Mouse (Mus musculus) midbrain, postnatal 0 days (tissue): ENCODE results near the gene Asic1. TPM values are rescaled to one million over a fixed set of nuclear protein-coding genes. Genes with fewer than 3 reads are reported as not detected.
"Not testable (repeated sequence)": the region's sequence is repeated elsewhere in the genome, so short reads cannot be mapped to it uniquely, and the experiment has no call there.

Source experiments
- ATAC-seq: fragments of 200-750 bp; cut with Nextera tagmentation; 2 replicates; pipeline ENCODE4 v1.8.0; 2017; ENCODE audit warnings: moderate number of reproducible peaks, mild to moderate bottlenecking, moderate TSS enrichment, moderate library complexity; ENCODE audit not compliant: low FRiP score
- DNase-seq: peaks from one replicate; pipeline ENCODE4 v3.0.0-alpha.2; 2015; ENCODE audit warnings: low spot score
- H3K27ac ChIP-seq: fragments of 300-500 bp; sonication (generic); 2 replicates; pipeline ENCODE4 v1.5.1; 2014; ENCODE audit warnings: low read depth, mild to moderate bottlenecking, low read length, mixed read lengths
- H3K27me3 ChIP-seq: fragments of 300-500 bp; sonication (generic); 2 replicates; pipeline ENCODE4 v1.6.1; 2014; ENCODE audit warnings: low read length, control low read depth, mixed read lengths; ENCODE audit not compliant: insufficient read depth
- H3K36me3 ChIP-seq: fragments of 300-500 bp; sonication (generic); 2 replicates; pipeline ENCODE4 v1.6.1; 2014; ENCODE audit warnings: low read length, control low read depth, mixed read lengths; ENCODE audit not compliant: insufficient read depth
- H3K4me1 ChIP-seq: fragments of 300-500 bp; sonication (generic); 2 replicates; pipeline ENCODE4 v1.6.1; 2014; ENCODE audit warnings: mild to moderate bottlenecking, control low read depth, antibody characterized with exemption, low read length, mixed read lengths; ENCODE audit not compliant: insufficient read depth
- H3K4me2 ChIP-seq: fragments of 300-500 bp; sonication (generic); 2 replicates; pipeline ENCODE4 v1.6.1; 2014; ENCODE audit warnings: low read depth, mild to moderate bottlenecking, low read length, mixed read lengths; ENCODE audit not compliant: poor library complexity, severe bottlenecking
- H3K4me3 ChIP-seq: fragments of 300-500 bp; sonication (generic); 2 replicates; pipeline ENCODE4 v1.5.1; 2014; ENCODE audit warnings: low read depth, mild to moderate bottlenecking, low read length, moderate library complexity
- H3K9ac ChIP-seq: fragments of 300-500 bp; sonication (generic); replicated peaks from 2 replicates; pipeline ENCODE4 v1.6.1; 2014; ENCODE audit warnings: mild to moderate bottlenecking, low read length, moderate library complexity, mixed read lengths; ENCODE audit not compliant: poor library complexity, severe bottlenecking
- H3K9me3 ChIP-seq: fragments of 300-500 bp; sonication (generic); 2 replicates; pipeline ENCODE4 v1.6.1; 2016; ENCODE audit warnings: low read length, control low read depth
- CTCF ChIP-seq: IDR thresholded peaks from 2 replicates; pipeline ENCODE4 v1.5.1; 2016; ENCODE audit warnings: antibody characterized with exemption, mild to moderate bottlenecking
- WGBS: fragments of 180-500 bp; shearing (Covaris S2); extraction: QIAGEN DNeasy Blood & Tissue Kit; methylation state at CpG from one replicate; pipeline ENCODE4 v1.1.7; 2014; 5-methylcytosine and 5-hydroxymethylcytosine counted together
- polyA plus RNA-seq: library from polyadenylated mRNA; unstranded; fragments of >200 nt; fragmentation: Nextera tagmentation; extraction: Ambion mirVana; gene quantifications from 2 replicates; pipeline ENCODE4 v1.2.1, GENCODE M21; 2015
- total RNA-seq: library from RNA; depleted of rRNA; stranded (reverse); fragments of >200 nt; gene quantifications from 2 replicates; pipeline ENCODE4 v1.2.3, GENCODE M21; 2014

The Asic1 gene
- total and polyA plus RNA-seq, 2 experiments from 2014 or later, result 42.1 to 150 TPM

DNA sequence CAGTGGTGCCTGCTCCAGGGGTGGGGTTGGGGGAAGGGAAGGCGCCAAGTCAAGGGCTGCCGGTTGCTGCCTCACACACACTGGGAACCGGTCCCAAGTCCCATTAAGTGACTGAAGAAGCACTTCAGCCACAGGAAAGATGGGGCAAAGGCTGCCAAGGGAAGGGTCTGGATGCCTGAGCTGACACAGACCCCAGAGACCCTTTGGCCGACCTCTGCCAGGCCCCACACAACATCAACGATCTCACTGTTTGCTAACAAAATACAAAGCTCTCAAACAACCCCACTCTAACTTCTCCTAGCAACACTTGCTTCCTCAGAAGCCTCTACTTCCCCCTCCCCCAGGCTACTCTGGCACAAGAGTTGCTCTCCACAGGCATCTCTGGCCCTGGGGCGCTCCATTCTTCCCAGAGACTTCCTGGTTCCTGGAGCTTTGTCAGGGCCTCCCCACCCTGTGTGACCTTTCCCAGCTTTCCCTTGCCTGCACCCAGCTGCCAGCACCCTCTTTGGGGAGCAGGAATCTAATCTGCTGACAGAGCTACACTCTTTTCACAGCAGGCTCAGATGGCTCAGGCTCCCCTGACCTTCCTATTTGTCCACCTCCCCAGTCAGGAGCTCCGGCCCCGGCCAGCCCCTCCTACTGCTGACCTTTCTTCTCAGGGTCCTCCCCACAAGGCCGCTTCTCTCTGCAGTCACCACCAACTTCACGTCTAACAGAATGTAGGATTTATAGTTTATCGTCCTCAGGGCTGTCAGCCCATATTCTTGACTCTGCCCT lies 53.5 kb downstream of the Asic1 start:
- H3K4me1 ChIP-seq, result peaks cover 3% of the 10 kb centered on the region
- H3K36me3 ChIP-seq, result peaks cover 14% of the 10 kb centered on the region; the same call in 1 of the 2 replicates
- peak overlapping the region; percentile 87 for H3K4me2 ChIP-seq
- no peaks in the 10 kb centered on the region for H3K9me3 ChIP-seq
- TF ChIP-seq CTCF, result no peak
- H3K27me3 ChIP-seq, result no peaks in the 10 kb centered on the region
- H3K4me3 ChIP-seq, result no peak overlapping the region
- H3K9ac ChIP-seq, result no peak overlapping the region
- WGBS, result 21% methylated on average over 11 of the region's 11 CpGs
- DNase-seq (peak; percentile 51), ATAC-seq (no peak)
- H3K27ac ChIP-seq, result peak overlapping the region; percentile 62

DNA sequence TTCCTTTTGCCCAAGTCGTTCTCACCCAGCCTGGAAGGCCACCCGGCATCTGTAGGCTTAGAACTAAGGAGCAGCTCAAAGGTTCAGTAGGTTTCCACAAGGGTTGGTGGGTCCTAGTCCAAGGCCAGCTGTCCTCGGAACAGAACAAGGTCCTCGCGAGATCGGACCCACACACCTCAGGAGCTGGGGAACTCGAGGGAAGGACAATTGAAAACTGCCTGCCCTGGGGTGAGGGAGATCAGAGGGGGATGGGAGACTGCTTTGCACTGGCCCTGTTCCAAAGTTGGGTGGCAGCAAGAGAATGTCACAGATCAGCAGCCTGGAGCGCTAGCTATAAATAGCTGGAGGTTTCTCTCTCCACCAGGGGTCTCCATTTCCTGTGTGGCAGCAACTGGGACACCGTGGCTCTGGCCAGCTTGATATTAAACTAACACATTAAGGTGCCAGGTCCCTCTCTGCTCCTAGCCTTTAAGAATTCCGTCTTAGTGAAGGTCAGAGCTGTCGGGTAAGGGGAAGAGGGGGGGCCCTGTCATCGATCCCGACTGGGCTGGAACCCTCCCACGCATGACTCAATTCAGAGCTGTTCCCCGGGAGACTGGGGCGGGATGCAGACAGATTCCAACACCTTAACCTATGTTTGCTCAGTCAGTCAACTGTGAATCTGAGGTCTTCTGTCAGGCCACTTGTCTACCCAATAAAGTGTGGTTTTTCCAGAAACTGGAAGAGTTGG lies 54.3 kb downstream of the Asic1 start:
- H3K4me3 ChIP-seq, result peak overlapping the region; percentile 92
- peaks cover 3% of the 10 kb centered on the region for H3K4me1 ChIP-seq
- peak overlapping the region; percentile 48 for H3K9ac ChIP-seq
- 7% methylated on average over 16 of the region's 16 CpGs for WGBS
- H3K4me2 ChIP-seq, result peak overlapping the region; percentile 87
- DNase-seq (peak; percentile 86), ATAC-seq (peak; percentile 17; the same call in 1 of the 2 replicates)
- H3K36me3 ChIP-seq, result peaks cover 14% of the 10 kb centered on the region; the same call in 1 of the 2 replicates
- TF ChIP-seq CTCF, result peak; percentile 82
- H3K27me3 ChIP-seq, result no peaks in the 10 kb centered on the region
- H3K27ac ChIP-seq, result peak overlapping the region; percentile 62
- no peaks in the 10 kb centered on the region for H3K9me3 ChIP-seq

GRCm38 (mm10) chr15:99725341-99726155 lies 55.4 kb downstream of the Asic1 start, which contains the start of gene Cox14:
Gene Cox14, plus strand, starts transcription at chr15:99725618.
- Histone ChIP-seq H3K36me3 (peaks cover 11% of the 10 kb centered on the region; the same call in 1 of the 2 replicates), H3K4me3 (peak within 1 kb of the TSS; percentile 92), H3K4me2 (peak within 1 kb of the TSS; percentile 87), H3K27ac (peak within 1 kb of the TSS; percentile 89), H3K27me3 (no peaks in the 10 kb centered on the region), H3K4me1 (peaks cover 3% of the 10 kb centered on the region), H3K9me3 (no peaks in the 10 kb centered on the region), H3K9ac (peak within 1 kb of the TSS; percentile 93)
- WGBS, result under 1% methylated on average over 55 of the region's 68 CpGs
- ATAC-seq (peak; percentile 94), DNase-seq (peak; percentile 100)
- peak; percentile 97 for TF ChIP-seq CTCF

- peak overlapping the region; percentile 92 for H3K4me3 ChIP-seq
- H3K4me2 ChIP-seq, result peak overlapping the region; percentile 87
- H3K4me1 ChIP-seq, result peaks cover 3% of the 10 kb centered on the region
- H3K27ac ChIP-seq, result no peak overlapping the region
- H3K9ac ChIP-seq, result no peak overlapping the region
- ATAC-seq (no peak), DNase-seq (no peak)
- no peaks in the 10 kb centered on the region for H3K9me3 ChIP-seq
- no peak for TF ChIP-seq CTCF
- H3K36me3 ChIP-seq, result peaks cover 9% of the 10 kb centered on the region; the same call in 1 of the 2 replicates
- no peaks in the 10 kb centered on the region for H3K27me3 ChIP-seq
- WGBS, result 87% methylated on average over 2 of the region's 2 CpGs
Observed at GRCm38 (mm10) chr15:99726549-99726948, 56.4 kb downstream of the Asic1 start.

DNA sequence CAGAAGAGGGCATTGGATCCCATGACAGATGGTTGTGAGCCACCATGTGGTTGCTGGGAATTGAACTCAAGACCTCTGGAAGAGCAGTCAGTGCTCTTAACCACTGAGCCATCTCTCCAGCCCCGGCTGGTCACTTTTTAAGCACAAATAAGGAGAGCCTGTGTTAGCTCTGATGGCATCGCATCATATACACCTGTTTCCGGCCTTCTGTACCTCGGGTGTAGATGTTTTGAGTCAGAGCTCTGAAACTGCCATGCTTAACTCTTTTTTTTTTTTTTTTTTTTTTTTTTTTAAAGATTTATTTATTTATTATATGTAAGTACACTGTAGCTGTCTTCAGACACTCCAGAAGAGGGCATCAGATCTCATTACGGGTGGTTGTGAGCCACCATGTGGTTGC lies 56.9 kb downstream of the Asic1 start:
- not testable (repeated sequence) for ATAC-seq, H3K27ac ChIP-seq, DNase-seq, H3K9me3 ChIP-seq, H3K4me3 ChIP-seq, H3K27me3 ChIP-seq, H3K4me2 ChIP-seq, H3K4me1 ChIP-seq, H3K9ac ChIP-seq, H3K36me3 ChIP-seq
- WGBS, result 90% methylated on average over 4 of the region's 5 CpGs
